Mouse (Mus musculus) kidney, postnatal 10 days (tissue): ENCODE results near the gene Eif1b.

Source experiments
- DNase-seq: peaks from one replicate; pipeline ENCODE4 v3.0.0; 2021; ENCODE audit warnings: mixed read lengths

Eif1b gene

GRCm38 (mm10) chr9:120492010-120492399 is at the start of gene Eif1b:
TSS of gene Eif1b (plus strand) at chr9:120492232.
- no peak for DNase-seq

GRCm38 (mm10) chr9:120444642-120445041 is 47.4 kb upstream of the Eif1b start:
- DNase-seq = no peak

GRCm38 (mm10) chr9:120449696-120450329 is 42.2 kb upstream of the Eif1b start:
- DNase-seq = no peak

- DNase-seq = peak; percentile 16
Measured at GRCm38 (mm10) chr9:120455768-120456655, 36.0 kb upstream of the Eif1b start.

- no peak for DNase-seq
Measured at GRCm38 (mm10) chr9:120470431-120470830, 21.6 kb upstream of the Eif1b start.

- no peak for DNase-seq
Measured at GRCm38 (mm10) chr9:120481644-120482043, 10.4 kb upstream of the Eif1b start.

GRCm38 (mm10) chr9:120482382-120482781 is 9.7 kb upstream of the Eif1b start:
- DNase-seq = no peak

GRCm38 (mm10) chr9:120483101-120483500 is 8.9 kb upstream of the Eif1b start:
- DNase-seq = no peak

- no peak for DNase-seq
Measured at GRCm38 (mm10) chr9:120487076-120487475, 5.0 kb upstream of the Eif1b start.

- no peak for DNase-seq
Measured at GRCm38 (mm10) chr9:120491509-120491908, 523 bp upstream of the Eif1b start.

GRCm38 (mm10) chr9:120492400-120493351 is 644 bp downstream of the Eif1b start:
- peak; percentile 89 for DNase-seq

- DNase-seq = no peak
Measured at GRCm38 (mm10) chr9:120493781-120494180, 1.7 kb downstream of the Eif1b start.

- DNase-seq = peak; percentile 78
Measured at GRCm38 (mm10) chr9:120496691-120497090, 4.7 kb downstream of the Eif1b start.

- DNase-seq = no peak
Measured at GRCm38 (mm10) chr9:120497983-120498382, 6.0 kb downstream of the Eif1b start.

- no peak for DNase-seq
Measured at GRCm38 (mm10) chr9:120501191-120501902, 9.3 kb downstream of the Eif1b start.

- peak; percentile 87 for DNase-seq
Measured at GRCm38 (mm10) chr9:120502013-120502412, 10.0 kb downstream of the Eif1b start.

- no peak for DNase-seq
Measured at GRCm38 (mm10) chr9:120504423-120504822, 12.4 kb downstream of the Eif1b start.

GRCm38 (mm10) chr9:120511781-120512180 is 19.7 kb downstream of the Eif1b start:
- peak; percentile 53 for DNase-seq

GRCm38 (mm10) chr9:120516720-120517119 is 24.7 kb downstream of the Eif1b start:
- peak; percentile 24 for DNase-seq

- no peak for DNase-seq
Measured at GRCm38 (mm10) chr9:120518946-120519345, 26.9 kb downstream of the Eif1b start.

GRCm38 (mm10) chr9:120519469-120520125 is 27.6 kb downstream of the Eif1b start:
- DNase-seq = no peak

GRCm38 (mm10) chr9:120521161-120521560 is 29.1 kb downstream of the Eif1b start:
- no peak for DNase-seq
